Mouse (Mus musculus): ENCODE measurements around the gene Traip. TPM values are rescaled to one million over a fixed set of nuclear protein-coding genes. Genes with fewer than 3 reads are reported as not detected.
A peak's percentile ranks its signal among the peaks of the same experiment; 100 is the strongest.

The Traip gene
- polyA plus RNA-seq, 1 experiment from 2014 or later: 12.7 TPM

GRCm38 (mm10) chr9:107961881-107962280 lies 11.9 kb downstream of the Traip start:
- no peaks in the 10 kb centered on the region for H3K9me3 ChIP-seq (replicated peaks; ENCODE audit: control insufficient read depth, low read length)
- H3K36me3 ChIP-seq (ENCODE audit: control insufficient read depth, insufficient read depth): peaks cover 14% of the 10 kb centered on the region; the same call in 1 of the 2 replicates
- H3K27ac ChIP-seq (ENCODE audit: low read length): no peak overlapping the region
- WGBS: 51% methylated on average over 5 of the region's 5 CpGs
- H3K4me2 ChIP-seq (ENCODE audit: low read depth, low read length): no peak overlapping the region
- no peaks in the 10 kb centered on the region for H3K27me3 ChIP-seq (ENCODE audit: control insufficient read depth, insufficient read depth, low read length)
- H3K4me3 ChIP-seq (ENCODE audit: low read length): no peak overlapping the region
- ATAC-seq (replicated peaks; ENCODE audit: extremely low read depth, insufficient read depth, low FRiP score): no peak
- no peak overlapping the region for H3K9ac ChIP-seq (ENCODE audit: low read length)
- H3K4me1 ChIP-seq (ENCODE audit: control insufficient read depth, insufficient read depth, low read length): no peaks in the 10 kb centered on the region

DNA sequence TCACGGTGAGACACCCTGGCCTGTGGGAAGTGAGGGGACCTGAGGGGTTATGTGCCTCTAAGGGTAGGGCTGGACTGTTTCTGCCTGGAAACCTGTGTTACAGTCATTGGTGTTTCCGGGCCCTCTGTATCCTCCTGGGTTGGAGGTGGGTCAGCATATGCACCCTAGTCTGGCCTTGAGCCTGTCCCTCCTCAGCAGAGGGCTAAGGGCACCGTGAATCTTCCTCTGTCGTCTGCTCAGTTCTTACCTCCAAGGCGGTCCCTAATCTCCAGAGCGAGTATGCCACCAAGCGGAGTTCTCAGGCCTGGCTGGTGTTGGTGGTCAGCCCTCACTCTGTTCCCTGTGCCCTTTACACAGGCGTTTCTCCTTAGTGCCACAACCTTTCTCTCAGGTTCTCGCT lies 13.0 kb downstream of the Traip start:
- no peak overlapping the region for H3K9ac ChIP-seq (ENCODE audit: low read length)
- no peak for ATAC-seq (replicated peaks; ENCODE audit: extremely low read depth, insufficient read depth, low FRiP score)
- H3K27ac ChIP-seq (ENCODE audit: low read length): no peak overlapping the region
- H3K4me3 ChIP-seq (ENCODE audit: low read length): no peak overlapping the region
- no peak overlapping the region for H3K4me2 ChIP-seq (ENCODE audit: low read depth, low read length)
- no peaks in the 10 kb centered on the region for H3K9me3 ChIP-seq (replicated peaks; ENCODE audit: control insufficient read depth, low read length)
- H3K36me3 ChIP-seq (ENCODE audit: control insufficient read depth, insufficient read depth): 0 out of 2 replicates have a peak, but pooled peaks cover 7% of the 10 kb centered on the region
- H3K27me3 ChIP-seq (ENCODE audit: control insufficient read depth, insufficient read depth, low read length): no peaks in the 10 kb centered on the region
- 87% methylated on average over 9 of the region's 9 CpGs for WGBS
- no peaks in the 10 kb centered on the region for H3K4me1 ChIP-seq (ENCODE audit: control insufficient read depth, insufficient read depth, low read length)

DNA sequence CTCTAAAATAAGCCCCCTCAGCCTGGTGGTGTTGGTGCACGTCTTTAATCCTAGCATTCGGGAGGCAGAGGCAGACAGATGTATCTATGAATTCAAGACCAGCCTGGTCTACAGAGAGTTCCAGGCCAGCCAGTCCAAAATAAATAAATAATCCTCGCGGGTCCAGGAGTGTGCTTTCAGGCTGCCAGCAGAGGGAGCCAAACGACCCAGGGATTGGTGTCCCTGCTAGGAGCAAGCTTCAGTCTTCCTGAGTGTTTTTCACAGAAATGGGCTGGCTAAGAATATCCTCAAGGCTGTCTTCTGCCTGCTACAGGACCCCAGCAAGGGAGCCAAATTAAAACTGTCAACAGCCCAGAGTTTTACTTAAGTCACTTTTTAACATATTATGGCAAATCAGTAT lies 13.8 kb downstream of the Traip start:
- 11% methylated on average over 5 of the region's 5 CpGs for WGBS
- Histone ChIP-seq H3K9me3 (replicated peaks; ENCODE audit: control insufficient read depth, low read length) (no peaks in the 10 kb centered on the region), H3K4me2 (ENCODE audit: low read depth, low read length) (no peak overlapping the region), H3K4me3 (ENCODE audit: low read length) (no peak overlapping the region), H3K27me3 (ENCODE audit: control insufficient read depth, insufficient read depth, low read length) (no peaks in the 10 kb centered on the region), H3K4me1 (ENCODE audit: control insufficient read depth, insufficient read depth, low read length) (no peaks in the 10 kb centered on the region), H3K36me3 (ENCODE audit: control insufficient read depth, insufficient read depth) (0 out of 2 replicates have a peak, but pooled peaks cover 7% of the 10 kb centered on the region), H3K9ac (ENCODE audit: low read length) (no peak overlapping the region), H3K27ac (ENCODE audit: low read length) (peak overlapping the region; percentile 56)
- ATAC-seq (replicated peaks; ENCODE audit: extremely low read depth, insufficient read depth, low FRiP score): peak; percentile 75

- no peak for ATAC-seq (replicated peaks; ENCODE audit: extremely low read depth, insufficient read depth, low FRiP score)
- Histone ChIP-seq H3K27me3 (ENCODE audit: control insufficient read depth, insufficient read depth, low read length) (no peaks in the 10 kb centered on the region), H3K9me3 (replicated peaks; ENCODE audit: control insufficient read depth, low read length) (no peaks in the 10 kb centered on the region), H3K4me3 (ENCODE audit: low read length) (no peak overlapping the region), H3K27ac (ENCODE audit: low read length) (peak overlapping the region; percentile 18; the same call in 1 of the 2 replicates), H3K9ac (ENCODE audit: low read length) (no peak overlapping the region), H3K4me2 (ENCODE audit: low read depth, low read length) (no peak overlapping the region), H3K4me1 (ENCODE audit: control insufficient read depth, insufficient read depth, low read length) (no peaks in the 10 kb centered on the region), H3K36me3 (ENCODE audit: control insufficient read depth, insufficient read depth) (0 out of 2 replicates have a peak, but pooled peaks cover 4% of the 10 kb centered on the region)
- 87% methylated on average over 9 of the region's 9 CpGs for WGBS
These were observed 14.7 kb downstream of the Traip start for GRCm38 (mm10) chr9:107964681-107965080.

- Histone ChIP-seq H3K27me3 (ENCODE audit: control insufficient read depth, insufficient read depth, low read length) (no peaks in the 10 kb centered on the region), H3K9ac (ENCODE audit: low read length) (no peak overlapping the region), H3K4me2 (ENCODE audit: low read depth, low read length) (no peak overlapping the region), H3K36me3 (ENCODE audit: control insufficient read depth, insufficient read depth) (no peaks in the 10 kb centered on the region), H3K9me3 (replicated peaks; ENCODE audit: control insufficient read depth, low read length) (no peaks in the 10 kb centered on the region), H3K4me1 (ENCODE audit: control insufficient read depth, insufficient read depth, low read length) (peaks cover 2% of the 10 kb centered on the region; the same call in 1 of the 2 replicates), H3K4me3 (ENCODE audit: low read length) (no peak overlapping the region), H3K27ac (ENCODE audit: low read length) (peak overlapping the region; percentile 34)
- ATAC-seq (replicated peaks; ENCODE audit: extremely low read depth, insufficient read depth, low FRiP score): no peak
- 72% methylated on average over 10 of the region's 10 CpGs for WGBS
These were observed 16.7 kb downstream of the Traip start for GRCm38 (mm10) chr9:107966676-107967075.

DNA sequence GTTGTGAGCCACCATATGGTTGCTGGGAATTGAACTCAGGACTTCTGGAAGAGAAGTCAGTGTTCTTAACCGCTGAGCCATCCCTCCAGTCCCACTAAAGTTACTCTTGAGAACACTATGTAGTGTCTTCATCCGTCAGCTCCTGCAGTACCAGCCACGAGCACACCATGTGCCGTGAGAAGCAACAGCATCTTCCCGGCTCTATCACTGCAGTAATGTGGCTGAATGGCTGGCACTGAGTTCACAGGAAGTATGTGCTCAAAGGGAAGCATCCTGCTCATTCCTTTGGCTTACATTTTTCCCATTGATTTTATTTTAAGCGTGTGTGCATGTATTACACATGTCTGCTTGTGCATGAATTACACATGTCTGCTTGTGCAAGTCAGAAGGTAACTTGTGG lies 17.5 kb downstream of the Traip start:
- no peak overlapping the region for H3K27ac ChIP-seq (ENCODE audit: low read length)
- no peak overlapping the region for H3K4me2 ChIP-seq (ENCODE audit: low read depth, low read length)
- no peaks in the 10 kb centered on the region for H3K9me3 ChIP-seq (replicated peaks; ENCODE audit: control insufficient read depth, low read length)
- no peak overlapping the region for H3K4me3 ChIP-seq (ENCODE audit: low read length)
- H3K4me1 ChIP-seq (ENCODE audit: control insufficient read depth, insufficient read depth, low read length): peaks cover 2% of the 10 kb centered on the region; the same call in 1 of the 2 replicates
- no peak for ATAC-seq (replicated peaks; ENCODE audit: extremely low read depth, insufficient read depth, low FRiP score)
- no peak overlapping the region for H3K9ac ChIP-seq (ENCODE audit: low read length)
- no peaks in the 10 kb centered on the region for H3K27me3 ChIP-seq (ENCODE audit: control insufficient read depth, insufficient read depth, low read length)
- no peaks in the 10 kb centered on the region for H3K36me3 ChIP-seq (ENCODE audit: control insufficient read depth, insufficient read depth)
- WGBS: 75% methylated on average over 6 of the region's 6 CpGs

- no peak overlapping the region for H3K4me3 ChIP-seq (ENCODE audit: low read length)
- no peaks in the 10 kb centered on the region for H3K27me3 ChIP-seq (ENCODE audit: control insufficient read depth, insufficient read depth, low read length)
- no peak overlapping the region for H3K4me2 ChIP-seq (ENCODE audit: low read depth, low read length)
- peaks cover 2% of the 10 kb centered on the region; the same call in 1 of the 2 replicates for H3K4me1 ChIP-seq (ENCODE audit: control insufficient read depth, insufficient read depth, low read length)
- WGBS: 87% methylated on average over 7 of the region's 7 CpGs
- ATAC-seq (replicated peaks; ENCODE audit: extremely low read depth, insufficient read depth, low FRiP score): no peak
- no peak overlapping the region for H3K27ac ChIP-seq (ENCODE audit: low read length)
- no peaks in the 10 kb centered on the region for H3K36me3 ChIP-seq (ENCODE audit: control insufficient read depth, insufficient read depth)
- no peak overlapping the region for H3K9ac ChIP-seq (ENCODE audit: low read length)
- H3K9me3 ChIP-seq (replicated peaks; ENCODE audit: control insufficient read depth, low read length): no peaks in the 10 kb centered on the region
These were observed 18.6 kb downstream of the Traip start for GRCm38 (mm10) chr9:107968531-107968930.

- Histone ChIP-seq H3K27me3 (ENCODE audit: control insufficient read depth, insufficient read depth, low read length) (no peaks in the 10 kb centered on the region), H3K36me3 (ENCODE audit: control insufficient read depth, insufficient read depth) (no peaks in the 10 kb centered on the region)
- WGBS: 72% methylated on average over 5 of the region's 5 CpGs
These were observed 20.4 kb downstream of the Traip start for GRCm38 (mm10) chr9:107970311-107970710.

DNA sequence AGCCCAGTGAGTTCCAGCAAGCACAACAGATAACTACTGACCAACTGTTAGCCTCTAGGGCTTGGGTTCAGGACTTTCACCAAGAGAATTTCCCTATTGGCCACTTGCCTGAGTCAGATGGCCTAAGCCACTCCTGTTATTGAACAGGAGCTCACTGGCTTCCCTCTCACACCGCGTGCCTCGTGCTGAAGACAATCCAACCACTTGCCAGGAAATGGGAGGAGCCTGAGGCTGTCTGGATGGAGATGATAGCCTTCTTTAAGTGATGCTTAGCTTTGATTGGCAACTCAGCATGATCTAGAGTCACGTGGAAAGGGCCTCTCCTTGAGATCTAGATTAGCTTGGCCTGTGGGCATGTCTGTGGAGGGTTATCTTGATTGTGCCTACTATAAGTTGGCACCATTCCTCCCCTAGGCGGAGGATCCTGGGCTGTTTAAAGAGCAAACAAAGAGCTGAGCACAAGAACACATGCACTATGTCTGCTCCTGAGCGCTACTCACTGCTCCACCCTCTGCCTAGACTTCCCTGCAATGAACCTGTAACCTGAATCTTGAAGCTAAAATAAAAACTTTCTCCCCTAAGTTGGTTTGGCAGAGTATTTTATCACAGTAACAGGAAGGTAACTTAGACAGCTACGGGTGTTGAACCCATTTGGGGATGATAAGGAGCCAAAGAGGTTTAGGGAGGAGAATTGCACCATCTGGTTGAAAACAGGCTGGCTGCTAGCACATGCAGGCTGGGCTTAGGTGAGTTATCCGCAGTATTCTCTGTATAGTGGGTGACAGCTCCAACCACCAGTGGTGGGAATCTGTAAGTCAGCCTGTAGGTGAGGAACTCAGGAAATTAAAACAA lies 22.0 kb downstream of the Traip start:
- H3K27me3 ChIP-seq (ENCODE audit: control insufficient read depth, insufficient read depth, low read length): no peaks in the 10 kb centered on the region
- ATAC-seq (replicated peaks; ENCODE audit: extremely low read depth, insufficient read depth, low FRiP score): no peak
- H3K27ac ChIP-seq (ENCODE audit: low read length): peak overlapping the region; percentile 34; the same call in 1 of the 2 replicates
- H3K36me3 ChIP-seq (ENCODE audit: control insufficient read depth, insufficient read depth): no peaks in the 10 kb centered on the region
- no peak overlapping the region for H3K4me3 ChIP-seq (ENCODE audit: low read length)
- H3K9me3 ChIP-seq (replicated peaks; ENCODE audit: control insufficient read depth, low read length): no peaks in the 10 kb centered on the region
- 54% methylated on average over 8 of the region's 8 CpGs for WGBS
- H3K9ac ChIP-seq (ENCODE audit: low read length): no peak overlapping the region
- no peak overlapping the region for H3K4me2 ChIP-seq (ENCODE audit: low read depth, low read length)
- peaks cover 24% of the 10 kb centered on the region for H3K4me1 ChIP-seq (ENCODE audit: control insufficient read depth, insufficient read depth, low read length)

More at GRCm38 (mm10) chr9:107970311-107970710, 20.4 kb downstream of the Traip start:
- Histone ChIP-seq H3K4me3 (ENCODE audit: low read length) (no peak overlapping the region), H3K27ac (ENCODE audit: low read length) (no peak overlapping the region), H3K9ac (ENCODE audit: low read length) (no peak overlapping the region), H3K4me2 (ENCODE audit: low read depth, low read length) (no peak overlapping the region), H3K9me3 (replicated peaks; ENCODE audit: control insufficient read depth, low read length) (no peaks in the 10 kb centered on the region), H3K4me1 (ENCODE audit: control insufficient read depth, insufficient read depth, low read length) (peaks cover 14% of the 10 kb centered on the region)
- no peak for ATAC-seq (replicated peaks; ENCODE audit: extremely low read depth, insufficient read depth, low FRiP score)
